Mouse (Mus musculus) stomach, embryonic 16.5 days (tissue): Measurements from ENCODE around the gene Tcf7. TPM values are rescaled to one million over a fixed set of nuclear protein-coding genes. Genes with fewer than 3 reads are reported as not detected.

Source experiments
- ATAC-seq: fragments of 200-750 bp; cut with Nextera tagmentation; 2 replicates; pipeline ENCODE4 v1.8.0; 2017; ENCODE audit warnings: moderate number of reproducible peaks, moderate TSS enrichment; ENCODE audit not compliant: insufficient read depth, low FRiP score
- H3K27ac ChIP-seq: fragments of 300-500 bp; sonication (generic); 2 replicates; pipeline ENCODE4 v1.5.1; 2014; ENCODE audit warnings: low read length
- H3K27me3 ChIP-seq: fragments of 300-500 bp; sonication (generic); 2 replicates; pipeline ENCODE4 v1.6.1; 2014; ENCODE audit warnings: low read length, control low read depth, mixed read lengths; ENCODE audit not compliant: control insufficient read depth, insufficient read depth
- H3K36me3 ChIP-seq: fragments of 300-500 bp; sonication (generic); 2 replicates; pipeline ENCODE4 v1.6.1; 2014; ENCODE audit warnings: low read length; ENCODE audit not compliant: control insufficient read depth, insufficient read depth
- H3K4me1 ChIP-seq: fragments of 300-500 bp; sonication (generic); 2 replicates; pipeline ENCODE4 v1.6.1; 2014; ENCODE audit warnings: low read length, control low read depth, mixed read lengths; ENCODE audit not compliant: control insufficient read depth, insufficient read depth
- H3K4me2 ChIP-seq: fragments of 300-500 bp; sonication (generic); 2 replicates; pipeline ENCODE4 v1.6.1; 2014; ENCODE audit warnings: low read depth, low read length, mixed read lengths
- H3K4me3 ChIP-seq: fragments of 300-500 bp; sonication (generic); replicated peaks from 2 replicates; pipeline ENCODE4 v1.5.1; 2014; ENCODE audit warnings: mild to moderate bottlenecking, low read length
- H3K9ac ChIP-seq: fragments of 300-500 bp; sonication (generic); 2 replicates; pipeline ENCODE4 v1.6.1; 2014; ENCODE audit warnings: low read length
- H3K9me3 ChIP-seq: fragments of 300-500 bp; sonication (generic); replicated peaks from 2 replicates; pipeline ENCODE4 v1.6.1; 2016; ENCODE audit warnings: low read length, control low read depth; ENCODE audit not compliant: control insufficient read depth
- WGBS: fragments of 180-500 bp; shearing (Covaris S2); extraction: QIAGEN DNeasy Blood & Tissue Kit; methylation state at CpG from one replicate; pipeline ENCODE4 v1.1.7; 2014; 5-methylcytosine and 5-hydroxymethylcytosine counted together
- polyA plus RNA-seq: library from polyadenylated mRNA; unstranded; fragments of >200 nt; fragmentation: Nextera tagmentation; extraction: Ambion mirVana; gene quantifications from 2 replicates; pipeline ENCODE4 v1.2.1, GENCODE M21; 2015

Tcf7 gene
- polyA plus RNA-seq: 2.8 TPM in 2 replicates

GRCm38 (mm10) chr11:52282774-52283595, at the start of gene Tcf7:
Tcf7 (minus strand) TSS chr11:52283014.
- Histone ChIP-seq H3K4me2 (peak within 1 kb of the TSS; percentile 99), H3K27ac (no peak within 1 kb of the TSS; the same call in 1 of the 2 replicates), H3K4me3 (peak within 1 kb of the TSS; percentile 65), H3K4me1 (peaks cover 30% of the 10 kb centered on the region; the same call in 1 of the 2 replicates), H3K27me3 (no peaks in the 10 kb centered on the region), H3K9me3 (no peaks in the 10 kb centered on the region), H3K9ac (peak within 1 kb of the TSS; percentile 81), H3K36me3 (no peaks in the 10 kb centered on the region)
- peak; percentile 80 for ATAC-seq
- WGBS: under 1% methylated on average over 93 of the region's 97 CpGs

DNA sequence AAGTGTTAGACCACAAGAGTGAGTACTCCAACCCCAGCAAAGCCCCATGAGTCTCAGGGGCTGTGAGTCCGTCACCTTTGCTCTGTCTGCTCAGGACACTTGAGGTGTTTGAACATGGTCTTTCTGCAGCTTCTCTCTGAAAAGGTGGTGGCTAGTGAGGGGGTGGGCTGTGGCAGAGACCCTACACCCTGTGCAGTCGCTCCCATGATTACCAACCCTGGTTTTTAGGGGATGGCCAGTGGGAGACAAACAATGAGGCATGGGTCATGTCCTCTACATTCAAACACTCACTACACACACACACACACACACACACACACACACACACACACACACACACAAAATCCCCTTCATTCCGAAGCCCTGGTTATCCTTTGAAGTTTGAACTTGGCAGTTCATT, 44.5 kb upstream of the Tcf7 start:
- ATAC-seq: no peak
- Histone ChIP-seq H3K27ac (no peak overlapping the region), H3K9me3 (no peaks in the 10 kb centered on the region), H3K9ac (no peak overlapping the region), H3K4me3 (no peak overlapping the region), H3K36me3 (no peaks in the 10 kb centered on the region), H3K4me1 (no peaks in the 10 kb centered on the region), H3K4me2 (no peak overlapping the region), H3K27me3 (no peaks in the 10 kb centered on the region)
- 45% methylated on average over 3 of the region's 3 CpGs for WGBS

- Histone ChIP-seq H3K4me2 (no peak overlapping the region), H3K9ac (no peak overlapping the region), H3K9me3 (no peaks in the 10 kb centered on the region), H3K4me1 (no peaks in the 10 kb centered on the region), H3K4me3 (no peak overlapping the region), H3K27me3 (no peaks in the 10 kb centered on the region), H3K27ac (no peak overlapping the region), H3K36me3 (no peaks in the 10 kb centered on the region)
- WGBS: 60% methylated on average over 23 of the region's 23 CpGs
- no peak for ATAC-seq
Measured at GRCm38 (mm10) chr11:52324442-52325367, 41.9 kb upstream of the Tcf7 start.

DNA sequence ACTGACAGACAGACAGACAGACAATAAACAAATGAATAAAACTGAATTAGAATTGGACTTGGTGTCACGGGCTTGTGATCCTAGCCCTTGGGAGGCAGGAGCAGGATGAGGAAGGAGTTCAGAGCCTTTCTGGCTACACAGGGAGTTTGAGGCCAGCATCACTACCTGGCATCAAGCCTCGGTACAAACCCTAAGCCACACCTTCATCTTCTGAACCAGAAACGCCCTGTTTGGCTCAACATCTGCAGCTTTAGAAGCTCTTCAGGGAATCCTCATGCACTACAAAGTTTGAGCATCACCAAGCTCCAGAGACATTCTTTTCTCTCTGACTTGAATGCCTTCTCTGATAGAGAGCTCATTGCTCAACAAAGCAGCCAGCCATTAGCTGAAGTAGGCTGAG, 38.7 kb upstream of the Tcf7 start:
- H3K4me3 ChIP-seq: no peak overlapping the region
- H3K4me1 ChIP-seq: no peaks in the 10 kb centered on the region
- H3K27me3 ChIP-seq: no peaks in the 10 kb centered on the region
- no peaks in the 10 kb centered on the region for H3K9me3 ChIP-seq
- no peak overlapping the region for H3K27ac ChIP-seq
- WGBS: 66% methylated on average over 3 of the region's 3 CpGs
- H3K36me3 ChIP-seq: no peaks in the 10 kb centered on the region
- no peak for ATAC-seq
- H3K4me2 ChIP-seq: no peak overlapping the region
- H3K9ac ChIP-seq: no peak overlapping the region

DNA sequence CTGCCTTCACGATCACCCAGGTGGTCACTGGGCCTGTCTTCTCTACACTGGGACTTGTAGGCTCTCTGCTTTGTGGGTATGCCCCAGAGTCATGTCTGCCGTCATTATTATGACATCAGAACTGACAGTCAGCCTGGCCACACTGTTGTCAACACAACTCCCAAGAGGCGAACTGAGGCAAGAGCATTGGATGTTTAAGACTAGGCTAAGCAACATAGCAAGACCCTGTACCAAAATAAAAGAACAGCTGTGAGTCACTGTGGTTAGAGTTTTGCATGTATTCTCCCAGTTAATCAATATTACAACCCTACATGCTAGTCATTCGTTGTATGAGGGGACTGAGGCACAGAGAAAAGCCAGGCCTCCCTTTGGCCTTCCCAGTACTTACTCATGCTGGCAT, 37.7 kb upstream of the Tcf7 start:
- H3K9ac ChIP-seq: no peak overlapping the region
- no peaks in the 10 kb centered on the region for H3K36me3 ChIP-seq
- H3K4me2 ChIP-seq: no peak overlapping the region
- no peak overlapping the region for H3K27ac ChIP-seq
- no peaks in the 10 kb centered on the region for H3K9me3 ChIP-seq
- H3K27me3 ChIP-seq: no peaks in the 10 kb centered on the region
- no peak for ATAC-seq
- no peaks in the 10 kb centered on the region for H3K4me1 ChIP-seq
- no peak overlapping the region for H3K4me3 ChIP-seq
- WGBS: 81% methylated on average over 4 of the region's 4 CpGs

- WGBS: 69% methylated on average over 4 of the region's 4 CpGs
- no peaks in the 10 kb centered on the region for H3K27me3 ChIP-seq
- H3K9me3 ChIP-seq: no peaks in the 10 kb centered on the region
- ATAC-seq: no peak
- H3K9ac ChIP-seq: no peak overlapping the region
- H3K4me3 ChIP-seq: no peak overlapping the region
- no peak overlapping the region for H3K27ac ChIP-seq
- H3K4me2 ChIP-seq: no peak overlapping the region
- H3K36me3 ChIP-seq: no peaks in the 10 kb centered on the region
- H3K4me1 ChIP-seq: no peaks in the 10 kb centered on the region
Measured at GRCm38 (mm10) chr11:52319664-52320063, 36.9 kb upstream of the Tcf7 start.

- no peak overlapping the region for H3K9ac ChIP-seq
- H3K36me3 ChIP-seq: no peaks in the 10 kb centered on the region
- H3K4me2 ChIP-seq: no peak overlapping the region
- no peaks in the 10 kb centered on the region for H3K27me3 ChIP-seq
- 61% methylated on average over 13 of the region's 13 CpGs for WGBS
- H3K9me3 ChIP-seq: no peaks in the 10 kb centered on the region
- 0 out of 2 replicates have a peak, but pooled peaks cover 2% of the 10 kb centered on the region for H3K4me1 ChIP-seq
- no peak overlapping the region for H3K4me3 ChIP-seq
- ATAC-seq: no peak
- H3K27ac ChIP-seq: no peak overlapping the region
Measured at GRCm38 (mm10) chr11:52318445-52318844, 35.6 kb upstream of the Tcf7 start.

- no peak for ATAC-seq
- H3K4me3 ChIP-seq: no peak overlapping the region
- no peak overlapping the region for H3K9ac ChIP-seq
- no peaks in the 10 kb centered on the region for H3K27me3 ChIP-seq
- no peak overlapping the region for H3K27ac ChIP-seq
- 0 out of 2 replicates have a peak, but pooled peaks cover 2% of the 10 kb centered on the region for H3K4me1 ChIP-seq
- H3K4me2 ChIP-seq: 0 out of 2 replicates have a peak overlapping the region, but pooled peaks have one; percentile 16
- WGBS: 14% methylated on average over 26 of the region's 26 CpGs
- no peaks in the 10 kb centered on the region for H3K9me3 ChIP-seq
- H3K36me3 ChIP-seq: no peaks in the 10 kb centered on the region
Measured at GRCm38 (mm10) chr11:52314102-52314793, 31.4 kb upstream of the Tcf7 start.
